Mouse (Mus musculus): Measurements from ENCODE around the gene Tmem88. TPM values are rescaled to one million over a fixed set of nuclear protein-coding genes. Genes with fewer than 3 reads are reported as not detected.

Tmem88 gene
- 0.45 TPM for polyA plus RNA-seq (2014; fragmentation: Illumina TruSeq; extraction: RNeasy Lipid Tissue Mini Kit (QIAGEN cat#74804); ENCODE audit: low replicate concordance)

DNA sequence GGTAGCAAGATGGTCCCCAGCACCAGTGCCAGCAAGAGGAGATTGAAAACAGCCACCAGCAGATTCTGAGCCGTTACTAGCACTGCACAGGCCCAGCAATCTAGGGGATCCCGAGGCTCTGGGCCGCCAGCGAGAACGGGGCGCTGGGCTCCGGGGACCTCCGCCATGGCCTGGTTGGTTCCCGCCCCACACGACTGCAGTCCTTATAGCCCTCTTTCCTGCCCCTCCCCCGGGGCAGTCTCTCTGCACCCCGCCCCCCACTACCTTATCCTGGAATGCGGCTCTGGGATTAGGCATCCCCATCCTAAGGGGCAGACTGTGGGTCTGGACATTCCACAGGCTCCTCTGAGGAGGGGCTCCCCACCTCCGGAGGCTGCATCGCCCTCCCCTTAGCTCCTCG, at the start of gene Tmem88:
Gene Tmem88 (minus strand): TSS at position 176 of the 400 bp plus-strand sequence.

DNA sequence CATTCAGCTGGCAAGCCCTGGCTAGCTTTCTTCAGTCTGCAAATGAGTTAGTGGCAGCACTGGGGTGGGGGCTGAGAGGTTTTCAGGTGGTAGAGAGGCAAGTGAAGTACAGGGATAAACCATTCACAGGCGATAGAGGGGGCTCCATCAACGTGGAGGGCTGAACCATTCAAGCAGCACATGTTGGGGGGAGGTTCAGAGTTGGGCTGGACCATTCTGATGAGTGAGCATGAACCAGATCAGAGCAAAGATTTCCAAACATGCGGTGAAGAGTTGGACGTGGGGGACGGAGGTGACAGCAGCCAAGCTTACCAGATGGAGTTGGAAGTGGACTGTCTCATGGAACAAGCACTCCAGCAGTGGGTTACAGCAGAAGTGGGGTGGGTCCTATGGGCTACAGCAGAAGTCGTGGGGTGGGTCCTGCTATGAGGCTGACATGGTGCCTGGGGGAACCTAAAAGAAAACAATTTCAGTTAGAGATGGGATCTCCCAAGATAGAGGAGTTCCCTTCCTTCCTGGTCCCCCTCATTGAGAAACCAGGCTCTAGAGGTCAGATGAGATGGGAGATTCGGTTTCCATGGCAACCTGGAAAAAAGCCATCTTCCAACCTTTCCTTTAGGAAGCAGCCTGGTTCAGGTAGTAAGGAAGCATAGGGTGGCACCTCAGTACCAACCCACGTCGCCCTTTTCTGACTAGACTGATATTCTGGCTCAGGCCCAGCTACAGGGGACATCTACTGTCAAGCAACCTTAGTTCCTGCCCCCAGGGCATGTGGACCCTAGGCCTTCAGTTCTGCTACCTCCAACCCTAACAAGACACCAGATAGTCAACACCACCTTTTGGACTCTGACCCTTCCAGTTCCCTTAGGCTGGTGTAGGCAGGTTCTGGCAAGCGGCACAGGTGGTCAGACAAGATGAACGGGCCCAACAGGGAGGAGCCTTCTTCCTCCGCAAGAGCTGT, 15.5 kb upstream of the Tmem88 start, which contains the start of gene Kdm6b:
Gene Kdm6b (minus strand): TSS at position 455 of the 961 bp plus-strand sequence.

DNA sequence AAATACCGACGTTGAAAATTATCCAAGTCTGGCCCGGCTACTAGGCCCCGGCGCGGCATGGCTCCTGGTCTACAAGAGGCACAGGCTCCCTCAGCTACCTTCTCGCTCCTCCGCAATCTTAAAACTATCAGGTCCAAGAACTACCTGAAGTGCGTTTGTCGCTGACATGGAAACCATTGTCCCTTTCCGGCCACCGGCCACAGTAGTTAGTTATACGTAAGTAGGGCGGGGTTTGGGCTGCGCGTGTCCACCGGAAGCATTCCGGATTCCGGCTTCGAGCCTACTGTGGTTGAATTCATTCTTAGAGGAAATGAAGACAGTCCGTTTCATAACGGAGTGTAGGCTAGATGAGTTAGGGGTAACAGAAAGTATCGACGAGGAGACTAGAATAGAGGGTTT, 2.8 kb downstream of the Tmem88 start, which contains the start of the genes Naa38 and Cyb5d1:
Gene Naa38 (plus strand): TSS at position 253 of the 399 bp plus-strand sequence.
Gene Cyb5d1 (minus strand): TSS at position 397 of the 399 bp plus-strand sequence.

DNA sequence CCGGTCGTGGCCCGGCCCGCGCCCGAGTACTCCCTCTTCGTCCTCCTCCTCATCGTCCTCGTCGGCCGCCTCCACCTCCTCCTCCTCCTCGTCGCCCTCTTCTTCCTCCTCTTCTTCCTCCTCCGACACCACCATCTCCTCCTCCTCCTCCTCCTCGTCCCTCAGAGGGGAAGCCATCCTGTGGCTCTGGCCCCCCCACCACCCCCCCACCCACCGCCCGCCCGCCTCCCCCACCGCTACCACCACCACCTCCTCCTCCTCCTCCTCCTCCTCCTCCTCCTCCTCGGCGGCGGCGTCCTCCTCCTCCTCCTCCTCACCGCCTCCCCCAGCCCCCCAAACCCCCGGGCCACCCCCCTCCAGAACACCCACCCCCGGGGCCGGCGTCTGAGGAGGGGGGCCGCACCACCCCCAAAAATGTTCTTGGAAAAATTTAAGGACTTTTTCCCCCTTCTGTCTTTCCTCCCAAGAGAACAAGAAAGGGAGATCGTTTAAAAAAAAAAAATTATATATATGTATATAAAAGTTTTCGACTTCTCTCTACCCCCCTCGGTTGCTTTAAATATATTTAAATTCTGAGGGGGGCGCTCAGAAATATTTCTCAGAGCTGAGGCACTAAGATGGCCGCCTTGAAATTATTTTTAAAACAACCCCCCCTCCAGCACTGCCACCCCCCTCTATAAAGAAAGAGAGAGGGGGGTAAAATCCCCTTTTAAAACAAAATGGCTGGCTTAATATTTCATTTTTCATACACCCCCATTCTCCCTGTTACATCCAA, 28.6 kb downstream of the Tmem88 start, which contains the start of gene Chd3:
Gene Chd3 (minus strand): TSS at position 192 of the 775 bp plus-strand sequence.

Other genes with a start within 250 kb of the Tmem88 start
- gene Alox12b, start 241.2 kb downstream of the Tmem88 start, polyA plus RNA-seq (2014; fragmentation: Illumina TruSeq; extraction: RNeasy Lipid Tissue Mini Kit (QIAGEN cat#74804); ENCODE audit: low replicate concordance) = not detected
- not detected for gene Alox8, start 200.4 kb downstream of the Tmem88 start, polyA plus RNA-seq (2014; fragmentation: Illumina TruSeq; extraction: RNeasy Lipid Tissue Mini Kit (QIAGEN cat#74804); ENCODE audit: low replicate concordance)
- not detected for gene Gucy2e, start 161.2 kb downstream of the Tmem88 start, polyA plus RNA-seq (2014; fragmentation: Illumina TruSeq; extraction: RNeasy Lipid Tissue Mini Kit (QIAGEN cat#74804); ENCODE audit: low replicate concordance)
- gene Cntrob, start 74.5 kb downstream of the Tmem88 start, polyA plus RNA-seq (2014; fragmentation: Illumina TruSeq; extraction: RNeasy Lipid Tissue Mini Kit (QIAGEN cat#74804); ENCODE audit: low replicate concordance) = 3.5 TPM
- gene Trappc1, start 74.3 kb downstream of the Tmem88 start, polyA plus RNA-seq (2014; fragmentation: Illumina TruSeq; extraction: RNeasy Lipid Tissue Mini Kit (QIAGEN cat#74804); ENCODE audit: low replicate concordance) = 24.4 TPM
- 0.37 TPM for gene Kcnab3, start 72.0 kb downstream of the Tmem88 start, polyA plus RNA-seq (2014; fragmentation: Illumina TruSeq; extraction: RNeasy Lipid Tissue Mini Kit (QIAGEN cat#74804); ENCODE audit: low replicate concordance)
- gene Rnf227, start 57.8 kb downstream of the Tmem88 start, polyA plus RNA-seq (2014; fragmentation: Illumina TruSeq; extraction: RNeasy Lipid Tissue Mini Kit (QIAGEN cat#74804); ENCODE audit: low replicate concordance) = 2.2 TPM
- 24.6 TPM for gene Chd3, start 28.8 kb downstream of the Tmem88 start, polyA plus RNA-seq (2014; fragmentation: Illumina TruSeq; extraction: RNeasy Lipid Tissue Mini Kit (QIAGEN cat#74804); ENCODE audit: low replicate concordance)
- gene Naa38, start 2.7 kb downstream of the Tmem88 start, polyA plus RNA-seq (2014; fragmentation: Illumina TruSeq; extraction: RNeasy Lipid Tissue Mini Kit (QIAGEN cat#74804); ENCODE audit: low replicate concordance) = 3.7 TPM
- gene Cyb5d1, start 2.6 kb downstream of the Tmem88 start, polyA plus RNA-seq (2014; fragmentation: Illumina TruSeq; extraction: RNeasy Lipid Tissue Mini Kit (QIAGEN cat#74804); ENCODE audit: low replicate concordance) = 22.1 TPM
- gene Kdm6b, start 15.4 kb upstream of the Tmem88 start, polyA plus RNA-seq (2014; fragmentation: Illumina TruSeq; extraction: RNeasy Lipid Tissue Mini Kit (QIAGEN cat#74804); ENCODE audit: low replicate concordance) = 4.5 TPM
- gene Dnah2, start 150.9 kb upstream of the Tmem88 start, polyA plus RNA-seq (2014; fragmentation: Illumina TruSeq; extraction: RNeasy Lipid Tissue Mini Kit (QIAGEN cat#74804); ENCODE audit: low replicate concordance) = 0.37 TPM
- gene Efnb3, start 162.0 kb upstream of the Tmem88 start, polyA plus RNA-seq (2014; fragmentation: Illumina TruSeq; extraction: RNeasy Lipid Tissue Mini Kit (QIAGEN cat#74804); ENCODE audit: low replicate concordance) = not detected
- 0.59 TPM for gene Wrap53, start 182.0 kb upstream of the Tmem88 start, polyA plus RNA-seq (2014; fragmentation: Illumina TruSeq; extraction: RNeasy Lipid Tissue Mini Kit (QIAGEN cat#74804); ENCODE audit: low replicate concordance)
- gene Trp53, start 182.1 kb upstream of the Tmem88 start, polyA plus RNA-seq (2014; fragmentation: Illumina TruSeq; extraction: RNeasy Lipid Tissue Mini Kit (QIAGEN cat#74804); ENCODE audit: low replicate concordance) = 2.7 TPM
- gene Atp1b2, start 207.7 kb upstream of the Tmem88 start, polyA plus RNA-seq (2014; fragmentation: Illumina TruSeq; extraction: RNeasy Lipid Tissue Mini Kit (QIAGEN cat#74804); ENCODE audit: low replicate concordance) = 2.6 TPM
- not detected for gene Shbg, start 219.7 kb upstream of the Tmem88 start, polyA plus RNA-seq (2014; fragmentation: Illumina TruSeq; extraction: RNeasy Lipid Tissue Mini Kit (QIAGEN cat#74804); ENCODE audit: low replicate concordance)
- 0.97 TPM for gene Sat2, start 223.8 kb upstream of the Tmem88 start, polyA plus RNA-seq (2014; fragmentation: Illumina TruSeq; extraction: RNeasy Lipid Tissue Mini Kit (QIAGEN cat#74804); ENCODE audit: low replicate concordance)
- gene Fxr2, start 234.8 kb upstream of the Tmem88 start, polyA plus RNA-seq (2014; fragmentation: Illumina TruSeq; extraction: RNeasy Lipid Tissue Mini Kit (QIAGEN cat#74804); ENCODE audit: low replicate concordance) = 7.3 TPM